Mouse (Mus musculus): ENCODE measurements around the gene Rdh9. TPM values are rescaled to one million over a fixed set of nuclear protein-coding genes. Genes with fewer than 3 reads are reported as not detected.

Gene Rdh9
- total and polyA plus RNA-seq, 3 experiments: 0.04 TPM; not detected in 2

DNA sequence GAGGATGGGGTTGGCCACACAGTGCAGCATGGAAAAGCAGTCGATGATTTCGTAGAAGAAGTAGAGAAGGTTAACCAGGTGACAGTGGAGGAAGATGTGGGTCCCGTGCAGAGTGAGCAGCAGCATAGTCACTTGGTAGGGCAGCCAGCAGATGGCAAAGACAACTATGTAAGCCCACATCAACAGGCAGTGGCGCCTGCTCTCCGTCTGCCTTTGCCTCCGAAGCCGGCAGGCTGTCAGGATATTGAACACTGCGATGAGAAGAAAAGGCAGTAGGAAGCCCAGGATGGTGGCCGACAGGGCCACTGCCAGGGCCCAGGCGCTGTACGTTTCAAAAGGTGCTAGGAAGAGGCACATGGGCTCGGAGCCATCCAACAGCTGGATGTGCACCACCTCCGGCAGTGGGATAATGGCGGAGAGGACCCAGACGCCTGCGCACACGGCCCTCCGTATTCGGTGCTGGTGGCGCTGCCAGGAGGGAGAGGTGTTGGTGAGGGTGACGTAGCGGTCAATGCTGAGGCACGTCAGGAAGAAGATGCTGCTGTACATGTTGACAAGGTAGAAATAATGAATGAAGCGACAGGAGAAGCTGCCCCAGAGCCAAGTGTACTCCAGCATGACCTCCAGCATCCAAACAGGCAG, 25.9 kb upstream of the Rdh9 start:
- TF ChIP-seq MYB (IDR thresholded peaks at IDR 0.05; ENCODE audit: low read depth, low read length) (no peak), KAT2A (conservative IDR thresholded peaks at IDR 0.05; ENCODE audit: low read depth, low read length) (no peak), MAX (IDR thresholded peaks at IDR 0.05; ENCODE audit: low read length) (no peak), NRF1 (IDR thresholded peaks at IDR 0.05; ENCODE audit: insufficient read depth, low read depth, low read length, poor library complexity, severe bottlenecking) (no peak), ZNF384 (IDR thresholded peaks at IDR 0.05; ENCODE audit: low read depth, low read length) (no peak), RCOR1 (IDR thresholded peaks at IDR 0.05; ENCODE audit: low read depth, low read length) (no peak), GABPA (IDR thresholded peaks at IDR 0.05; ENCODE audit: low read depth, low read length) (no peak), ZKSCAN1 (IDR thresholded peaks at IDR 0.05; ENCODE audit: low read depth, low read length) (no peak), SIN3A (IDR thresholded peaks at IDR 0.05; ENCODE audit: low read length) (no peak), E2F4 (IDR thresholded peaks at IDR 0.05; ENCODE audit: borderline replicate concordance, low read depth, low read length) (no peak), POLR2AphosphoS5 (IDR thresholded peaks at IDR 0.05; ENCODE audit: borderline replicate concordance, low read depth, low read length) (no peak), ZC3H11A (IDR thresholded peaks at IDR 0.05; ENCODE audit: low read depth, low read length) (no peak), POLR2A (IDR thresholded peaks at IDR 0.05; ENCODE audit: control insufficient read depth in 1 of 2, insufficient read depth in 1 of 2, low read depth in 1 of 2, low read length in 2 of 2, poor library complexity in 1 of 2) (no peak), POLR2AphosphoS2 (IDR thresholded peaks at IDR 0.05; ENCODE audit: low read length) (no peak)
- Histone ChIP-seq H3K27ac (ENCODE audit: control insufficient read depth, low read depth, low read length) (no peak overlapping the region), H3K9me3 (replicated peaks; ENCODE audit: insufficient read depth, low read length) (no peaks in the 10 kb centered on the region), H3K27me3 (ENCODE audit: control insufficient read depth in 1 of 2, insufficient read depth in 2 of 2, low read length in 2 of 2) (no peaks in the 10 kb centered on the region), H3K79me2 (ENCODE audit: control insufficient read depth, insufficient read depth, low read length, poor library complexity) (no peaks in the 10 kb centered on the region), H3K9ac (ENCODE audit: control insufficient read depth, low read depth, low read length, poor library complexity, severe bottlenecking) (no peak overlapping the region), H3K4me1 (ENCODE audit: control insufficient read depth in 1 of 2, insufficient read depth in 2 of 2, low read length in 2 of 2) (peaks cover 5 to 17% of the 10 kb centered on the region in 2 experiments; a peak in 3 of 4 replicates), H3K4me3 (ENCODE audit: control insufficient read depth in 1 of 2, insufficient read depth in 1 of 2, low read depth in 2 of 2, low read length in 2 of 2) (no peak overlapping the region), H3K36me3 (ENCODE audit: control insufficient read depth in 1 of 2, insufficient read depth in 2 of 2, low read length in 2 of 2) (peaks cover 0 to 16% of the 10 kb centered on the region in 2 experiments; a peak in 2 of 4 replicates)
- no peak for DNase-seq (ENCODE audit: low read depth, low spot score)

DNA sequence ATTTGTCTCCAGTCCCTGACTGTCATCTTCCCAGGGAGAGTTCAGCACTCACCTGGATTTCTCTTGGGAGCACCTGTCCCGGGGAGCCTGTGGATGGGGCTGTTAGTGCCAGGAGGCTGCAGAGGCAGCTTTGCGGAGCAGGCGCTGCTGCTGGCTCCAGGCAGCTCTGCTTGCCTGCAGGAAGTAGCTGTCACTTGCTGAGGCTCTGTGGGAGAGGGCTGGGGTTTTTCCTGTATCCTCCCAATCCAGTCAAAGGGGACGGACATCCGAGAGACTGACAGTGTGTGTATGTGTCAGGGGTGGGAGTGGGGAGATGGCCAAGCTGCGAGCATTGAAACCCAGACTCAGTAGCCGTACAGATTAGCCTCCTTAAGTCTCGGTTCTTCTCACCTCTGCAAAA, 24.6 kb upstream of the Rdh9 start, which contains the start of gene Gpr182:
Gene Gpr182, minus strand, starts transcription at position 185 of the 400 bp plus-strand sequence.
- Histone ChIP-seq H3K4me1 (ENCODE audit: control insufficient read depth in 1 of 2, insufficient read depth in 2 of 2, low read length in 2 of 2) (peaks cover 0 to 23% of the 10 kb centered on the region in 2 experiments; a peak in 2 of 4 replicates), H3K9ac (ENCODE audit: control insufficient read depth, low read depth, low read length, poor library complexity, severe bottlenecking) (no peak within 1 kb of the TSS)

More for the DNA sequence above, 24.6 kb upstream of the Rdh9 start, which contains the start of gene Gpr182:
- Histone ChIP-seq H3K27me3 (ENCODE audit: control insufficient read depth in 1 of 2, insufficient read depth in 2 of 2, low read length in 2 of 2) (no peaks in the 10 kb centered on the region), H3K36me3 (ENCODE audit: control insufficient read depth in 1 of 2, insufficient read depth in 2 of 2, low read length in 2 of 2) (peaks cover 0 to 16% of the 10 kb centered on the region in 2 experiments; a peak in 2 of 4 replicates), H3K4me3 (ENCODE audit: control insufficient read depth in 1 of 2, insufficient read depth in 1 of 2, low read depth in 2 of 2, low read length in 2 of 2) (no peak within 1 kb of the TSS), H3K79me2 (ENCODE audit: control insufficient read depth, insufficient read depth, low read length, poor library complexity) (no peaks in the 10 kb centered on the region), H3K27ac (ENCODE audit: control insufficient read depth, low read depth, low read length) (no peak within 1 kb of the TSS), H3K9me3 (replicated peaks; ENCODE audit: insufficient read depth, low read length) (no peaks in the 10 kb centered on the region)
- TF ChIP-seq MYB (IDR thresholded peaks at IDR 0.05; ENCODE audit: low read depth, low read length) (no peak), ZC3H11A (IDR thresholded peaks at IDR 0.05; ENCODE audit: low read depth, low read length) (no peak), POLR2A (IDR thresholded peaks at IDR 0.05; ENCODE audit: control insufficient read depth in 1 of 2, insufficient read depth in 1 of 2, low read depth in 1 of 2, low read length in 2 of 2, poor library complexity in 1 of 2) (no peak), POLR2AphosphoS2 (IDR thresholded peaks at IDR 0.05; ENCODE audit: low read length) (no peak), TCF12 (IDR thresholded peaks at IDR 0.05; ENCODE audit: low read depth, low read length) (no peak), MYC (IDR thresholded peaks at IDR 0.05; ENCODE audit: low read depth, low read length) (no peak), CHD1 (IDR thresholded peaks at IDR 0.05; ENCODE audit: low read depth, low read length) (no peak), ZNF384 (IDR thresholded peaks at IDR 0.05; ENCODE audit: low read depth, low read length) (no peak), ZKSCAN1 (IDR thresholded peaks at IDR 0.05; ENCODE audit: low read depth, low read length) (no peak), CHD2 (IDR thresholded peaks at IDR 0.05; ENCODE audit: low read length) (no peak)
- no peak for DNase-seq (ENCODE audit: low read depth, low spot score)

Data from MEL (cell line).